Mouse (Mus musculus) forebrain, embryonic 10.5 days (tissue): ENCODE measurements around the gene Aurka. TPM values are rescaled to one million over a fixed set of nuclear protein-coding genes. Genes with fewer than 3 reads are reported as not detected.

Source experiments
- DNase-seq: peaks from one replicate; pipeline ENCODE4 v3.0.0-alpha.2; 2017; ENCODE audit warnings: low spot score; ENCODE audit errors: extremely low spot score
- H3K27ac ChIP-seq: fragments of 300-500 bp; sonication (generic); 2 replicates; pipeline ENCODE4 v1.5.1; 2016; ENCODE audit warnings: mild to moderate bottlenecking
- H3K27me3 ChIP-seq: fragments of 300-500 bp; sonication (generic); 2 replicates; pipeline ENCODE4 v1.6.1; 2016; ENCODE audit warnings: mild to moderate bottlenecking; ENCODE audit not compliant: poor library complexity, severe bottlenecking
- H3K36me3 ChIP-seq: fragments of 300-500 bp; sonication (generic); replicated peaks from 2 replicates; pipeline ENCODE4 v1.6.1; 2016; ENCODE audit warnings: mild to moderate bottlenecking, moderate library complexity
- H3K4me1 ChIP-seq: fragments of 300-500 bp; sonication (generic); 2 replicates; pipeline ENCODE4 v1.6.1; 2016
- H3K4me3 ChIP-seq: fragments of 300-500 bp; sonication (generic); 2 replicates; pipeline ENCODE4 v1.5.1; 2016; ENCODE audit warnings: mild to moderate bottlenecking, moderate library complexity
- H3K9me3 ChIP-seq: fragments of 300-500 bp; sonication (generic); 2 replicates; pipeline ENCODE4 v1.6.1; 2016; ENCODE audit warnings: mild to moderate bottlenecking, moderate library complexity
- WGBS: fragments of 180-500 bp; shearing (Covaris S2); methylation state at CpG from one replicate; pipeline ENCODE4 v1.1.7; 2016; 5-methylcytosine and 5-hydroxymethylcytosine counted together
- polyA plus RNA-seq: library from polyadenylated mRNA; unstranded; fragments of >200 nt; fragmentation: Nextera tagmentation; extraction: Ambion mirVana; gene quantifications from 2 replicates; pipeline ENCODE4 v1.2.1, GENCODE M21; 2016

Aurka gene
- polyA plus RNA-seq, 1 experiment from 2014 or later: 227 TPM

DNA sequence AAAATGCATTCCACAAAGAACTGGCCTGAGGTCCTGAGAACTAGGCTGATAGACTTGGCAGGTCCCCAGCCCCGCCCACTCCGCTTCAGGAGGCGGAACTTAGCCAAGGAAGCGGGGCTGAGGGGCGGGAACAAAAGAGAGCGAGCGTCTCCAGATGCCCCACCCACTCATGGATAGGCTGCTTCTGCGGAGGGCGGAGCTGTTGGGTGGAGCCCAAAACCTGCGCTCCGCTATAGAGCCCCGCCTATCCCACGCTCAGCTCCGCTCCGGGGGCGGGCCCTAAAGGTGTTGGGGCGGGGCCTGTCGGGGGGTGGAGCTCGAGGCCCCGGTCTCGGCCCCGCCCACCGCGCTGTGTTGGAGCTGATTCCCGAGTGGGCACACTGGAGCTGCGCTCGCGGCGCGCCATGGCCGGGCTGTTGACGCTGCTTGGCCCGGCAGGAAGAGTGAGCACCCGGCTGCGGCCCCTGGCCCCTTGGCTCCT is 25.0 kb downstream of the Aurka start, which contains the start of gene Fam210b:
Gene Fam210b (plus strand): TSS at position 308 of the 481 bp plus-strand sequence.
- peaks cover 12% of the 10 kb centered on the region for H3K27me3 ChIP-seq
- peaks cover 54% of the 10 kb centered on the region for H3K4me1 ChIP-seq
- H3K4me3 ChIP-seq: peak within 1 kb of the TSS; percentile 82
- no peaks in the 10 kb centered on the region for H3K36me3 ChIP-seq
- peak within 1 kb of the TSS; percentile 86 for H3K27ac ChIP-seq
- under 1% methylated on average over 35 of the region's 35 CpGs for WGBS
- peak; percentile 95 for DNase-seq
- no peaks in the 10 kb centered on the region for H3K9me3 ChIP-seq

DNA sequence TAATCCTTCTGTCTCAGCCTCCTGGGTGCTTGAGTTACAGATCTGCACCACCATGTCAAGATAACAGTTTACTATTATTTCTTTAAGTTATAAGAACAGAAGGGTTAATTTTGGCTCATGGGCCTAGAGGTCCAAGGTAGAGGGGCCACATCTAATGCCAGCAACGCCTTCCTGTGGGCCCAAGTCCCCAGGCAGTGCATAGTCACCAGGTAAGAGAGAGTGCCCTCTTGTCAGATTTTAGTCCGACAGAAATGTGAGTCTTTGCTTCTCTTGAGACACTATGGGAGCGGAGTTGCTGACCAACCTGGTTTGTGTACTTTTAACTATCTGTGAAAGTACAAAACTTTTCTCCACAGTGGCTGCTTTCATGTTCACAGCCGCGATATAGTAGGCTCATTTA is 25.7 kb downstream of the Aurka start:
- Histone ChIP-seq H3K27me3 (peaks cover 12% of the 10 kb centered on the region), H3K9me3 (no peaks in the 10 kb centered on the region), H3K4me3 (peak overlapping the region; percentile 82), H3K27ac (peak overlapping the region; percentile 86), H3K4me1 (peaks cover 54% of the 10 kb centered on the region), H3K36me3 (no peaks in the 10 kb centered on the region)
- DNase-seq: no peak
- 39% methylated on average over 5 of the region's 5 CpGs for whole genome bisulfite sequencing

- WGBS: 94% methylated on average over 7 of the region's 7 CpGs
- Histone ChIP-seq H3K4me3 (no peak overlapping the region), H3K27ac (no peak overlapping the region), H3K36me3 (no peaks in the 10 kb centered on the region), H3K27me3 (peaks cover 12% of the 10 kb centered on the region), H3K9me3 (no peaks in the 10 kb centered on the region), H3K4me1 (peaks cover 50% of the 10 kb centered on the region)
- no peak for DNase-seq
These were observed 26.6 kb downstream of the Aurka start for GRCm38 (mm10) chr2:172343751-172344150.

GRCm38 (mm10) chr2:172341606-172342005 is 28.7 kb downstream of the Aurka start:
- Histone ChIP-seq H3K36me3 (no peaks in the 10 kb centered on the region), H3K27me3 (peaks cover 2% of the 10 kb centered on the region), H3K27ac (peak overlapping the region; percentile 66; the same call in 1 of the 2 replicates), H3K4me3 (no peak overlapping the region), H3K9me3 (0 out of 2 replicates have a peak, but pooled peaks cover 2% of the 10 kb centered on the region), H3K4me1 (peaks cover 49% of the 10 kb centered on the region)
- 37% methylated on average over 5 of the region's 5 CpGs for WGBS
- DNase-seq: no peak

- peaks cover 44% of the 10 kb centered on the region for H3K4me1 ChIP-seq
- H3K27ac ChIP-seq: peak overlapping the region; percentile 66; the same call in 1 of the 2 replicates
- no peaks in the 10 kb centered on the region for H3K36me3 ChIP-seq
- no peak overlapping the region for H3K4me3 ChIP-seq
- 33% methylated on average over 3 of the region's 3 CpGs for WGBS
- H3K9me3 ChIP-seq: 0 out of 2 replicates have a peak, but pooled peaks cover 3% of the 10 kb centered on the region
- no peak for DNase-seq
- no peaks in the 10 kb centered on the region for H3K27me3 ChIP-seq
These were observed 29.4 kb downstream of the Aurka start for GRCm38 (mm10) chr2:172340936-172341335.

DNA sequence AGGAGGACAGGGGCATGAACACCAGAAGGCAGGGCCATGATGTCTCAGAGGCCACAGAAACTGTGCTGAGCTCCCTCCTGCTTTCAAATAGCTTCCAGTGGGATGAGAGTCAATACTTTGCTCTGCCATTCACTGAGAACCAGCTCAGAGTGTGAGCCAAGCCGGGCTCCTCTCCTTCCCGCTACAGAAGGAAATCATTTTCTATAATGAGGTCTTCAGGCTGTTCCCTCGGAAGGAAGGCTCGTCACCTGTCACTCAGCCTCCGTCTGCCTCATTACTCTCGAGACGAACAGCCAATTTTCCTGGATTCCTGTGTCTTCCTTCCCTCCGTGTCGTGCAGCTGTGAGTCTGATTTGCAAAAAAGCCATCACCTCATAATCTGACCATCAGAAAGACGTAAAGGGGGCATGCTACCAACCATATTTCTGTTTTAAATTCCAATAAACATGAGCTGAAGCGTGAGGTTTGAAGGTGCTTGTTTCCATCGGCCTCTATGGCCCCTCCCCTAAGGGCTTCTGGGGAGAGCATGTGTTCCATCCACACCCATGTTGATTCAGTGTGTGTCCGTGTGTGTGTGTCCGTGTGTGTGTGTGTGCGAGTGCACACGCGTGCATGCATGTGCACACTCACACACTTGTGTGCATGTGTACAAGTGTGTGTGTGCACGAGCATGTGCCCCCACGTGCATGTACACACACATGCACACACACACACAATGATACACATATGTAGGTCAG is 32.0 kb downstream of the Aurka start:
- Histone ChIP-seq H3K9me3 (0 out of 2 replicates have a peak, but pooled peaks cover 3% of the 10 kb centered on the region), H3K27ac (no peak overlapping the region), H3K36me3 (no peaks in the 10 kb centered on the region), H3K4me1 (peaks cover 31% of the 10 kb centered on the region), H3K27me3 (no peaks in the 10 kb centered on the region), H3K4me3 (no peak overlapping the region)
- 83% methylated on average over 19 of the region's 19 CpGs for WGBS
- DNase-seq: no peak

- no peaks in the 10 kb centered on the region for H3K36me3 ChIP-seq
- no peaks in the 10 kb centered on the region for H3K9me3 ChIP-seq
- H3K27me3 ChIP-seq: peaks cover 31% of the 10 kb centered on the region
- peak overlapping the region; percentile 26; the same call in 1 of the 2 replicates for H3K4me3 ChIP-seq
- WGBS: 7% methylated on average over 13 of the region's 13 CpGs
- H3K27ac ChIP-seq: no peak overlapping the region
- DNase-seq: peak; percentile 78
- H3K4me1 ChIP-seq: peaks cover 8% of the 10 kb centered on the region
These were observed 41.2 kb downstream of the Aurka start for GRCm38 (mm10) chr2:172329179-172329578.

- Histone ChIP-seq H3K4me3 (no peak overlapping the region), H3K9me3 (no peaks in the 10 kb centered on the region), H3K4me1 (peaks cover 4% of the 10 kb centered on the region; the same call in 1 of the 2 replicates), H3K27me3 (peaks cover 31% of the 10 kb centered on the region), H3K36me3 (no peaks in the 10 kb centered on the region), H3K27ac (no peak overlapping the region)
- no peak for DNase-seq
- WGBS: 52% methylated on average over 8 of the region's 8 CpGs
These were observed 42.1 kb downstream of the Aurka start for GRCm38 (mm10) chr2:172328248-172328647.

- DNase-seq: peak; percentile 63
- Histone ChIP-seq H3K4me1 (no peaks in the 10 kb centered on the region), H3K27ac (no peak overlapping the region), H3K27me3 (no peaks in the 10 kb centered on the region), H3K4me3 (no peak overlapping the region), H3K36me3 (no peaks in the 10 kb centered on the region), H3K9me3 (no peaks in the 10 kb centered on the region)
- 22% methylated on average over 9 of the region's 9 CpGs for WGBS
These were observed 49.5 kb downstream of the Aurka start for GRCm38 (mm10) chr2:172320878-172321277.

DNA sequence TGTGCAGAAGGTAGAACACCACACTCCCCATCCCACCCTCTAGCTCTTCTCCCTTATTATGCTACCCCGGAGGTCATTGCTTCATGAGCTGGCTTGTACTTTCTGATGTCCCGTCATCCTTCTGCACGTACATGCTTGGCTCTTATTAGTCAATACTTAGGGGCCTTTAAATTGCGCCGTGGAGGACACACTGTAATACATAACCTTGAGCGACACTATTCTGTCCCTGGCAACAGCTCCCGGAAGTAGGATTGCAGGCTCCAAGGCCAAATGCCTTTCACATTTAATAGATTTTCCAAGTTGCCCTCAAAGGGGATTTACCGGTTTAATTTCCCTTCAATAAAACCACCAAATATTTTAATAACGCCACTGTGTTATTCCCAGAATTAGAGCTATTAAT is 58.6 kb downstream of the Aurka start:
- Histone ChIP-seq H3K4me3 (no peak overlapping the region), H3K27ac (no peak overlapping the region), H3K36me3 (no peaks in the 10 kb centered on the region), H3K9me3 (0 out of 2 replicates have a peak, but pooled peaks cover 3% of the 10 kb centered on the region), H3K27me3 (no peaks in the 10 kb centered on the region), H3K4me1 (peaks cover 4% of the 10 kb centered on the region)
- DNase-seq: no peak
- WGBS: 94% methylated on average over 9 of the region's 9 CpGs

DNA sequence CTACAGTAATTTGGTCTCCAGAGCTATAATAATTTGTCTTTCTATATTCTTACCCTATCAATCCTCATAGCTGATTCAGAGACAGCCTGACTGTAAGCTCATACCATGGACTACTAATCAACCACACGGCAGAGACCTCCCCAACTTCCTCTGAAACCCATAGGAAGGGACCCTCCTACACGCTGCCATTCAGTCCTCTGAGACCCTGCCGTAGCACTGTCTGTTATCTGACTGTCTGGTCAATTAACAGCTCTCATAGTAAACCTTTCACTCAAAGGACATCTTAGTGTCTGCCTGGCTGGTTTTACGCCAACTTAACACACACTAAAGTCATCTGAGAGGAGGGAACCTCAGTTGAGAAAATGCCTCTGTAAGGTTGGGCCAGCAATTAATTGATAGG is 63.8 kb downstream of the Aurka start:
- Histone ChIP-seq H3K36me3 (no peaks in the 10 kb centered on the region), H3K4me1 (peaks cover 13% of the 10 kb centered on the region), H3K27me3 (peaks cover 2% of the 10 kb centered on the region), H3K4me3 (no peak overlapping the region), H3K9me3 (no peaks in the 10 kb centered on the region), H3K27ac (0 out of 2 replicates have a peak overlapping the region, but pooled peaks have one; percentile 31)
- 86% methylated on average over 4 of the region's 4 CpGs for WGBS
- no peak for DNase-seq
